Mouse (Mus musculus) kidney, embryonic 14.5 days (tissue): ENCODE data around the gene Lpp. TPM values are rescaled to one million over a fixed set of nuclear protein-coding genes. Genes with fewer than 3 reads are reported as not detected.

Experiments
- ATAC-seq: fragments of 200-750 bp; cut with Nextera tagmentation; 2 replicates; pipeline ENCODE4 v1.8.0; 2017; ENCODE audit warnings: moderate number of reproducible peaks, mild to moderate bottlenecking, moderate TSS enrichment, moderate library complexity; ENCODE audit not compliant: low FRiP score, low TSS enrichment
- H3K27ac ChIP-seq: fragments of 300-500 bp; sonication (generic); 2 replicates; pipeline ENCODE4 v1.5.1; 2014; ENCODE audit warnings: low read depth, mild to moderate bottlenecking, low read length, moderate library complexity, mixed read lengths
- H3K27me3 ChIP-seq: fragments of 300-500 bp; sonication (generic); 2 replicates; pipeline ENCODE4 v1.6.1; 2014; ENCODE audit warnings: mild to moderate bottlenecking, low read length; ENCODE audit not compliant: control insufficient read depth, insufficient read depth
- H3K36me3 ChIP-seq: fragments of 300-500 bp; sonication (generic); 2 replicates; pipeline ENCODE4 v1.6.1; 2014; ENCODE audit warnings: low read length, mixed read lengths; ENCODE audit not compliant: control insufficient read depth, insufficient read depth
- H3K4me1 ChIP-seq: fragments of 300-500 bp; sonication (generic); 2 replicates; pipeline ENCODE4 v1.6.1; 2014; ENCODE audit warnings: low read length, mixed read lengths; ENCODE audit not compliant: control insufficient read depth, insufficient read depth
- H3K4me2 ChIP-seq: fragments of 300-500 bp; sonication (generic); replicated peaks from 2 replicates; pipeline ENCODE4 v1.6.1; 2014; ENCODE audit warnings: low read depth, mild to moderate bottlenecking, low read length
- H3K4me3 ChIP-seq: fragments of 300-500 bp; sonication (generic); 2 replicates; pipeline ENCODE4 v1.5.1; 2014; ENCODE audit warnings: mild to moderate bottlenecking, low read length
- H3K9ac ChIP-seq: fragments of 300-500 bp; sonication (generic); 2 replicates; pipeline ENCODE4 v1.6.1; 2014; ENCODE audit warnings: low read depth, mild to moderate bottlenecking, low read length, moderate library complexity
- H3K9me3 ChIP-seq: fragments of 300-500 bp; sonication (generic); 2 replicates; pipeline ENCODE4 v1.6.1; 2016; ENCODE audit warnings: low read length; ENCODE audit not compliant: control insufficient read depth
- WGBS: fragments of 180-500 bp; shearing (Covaris S2); extraction: QIAGEN DNeasy Blood & Tissue Kit; methylation state at CpG from one replicate; pipeline ENCODE4 v1.1.7; 2014; 5-methylcytosine and 5-hydroxymethylcytosine counted together
- polyA plus RNA-seq: library from polyadenylated mRNA; unstranded; fragments of >200 nt; fragmentation: Nextera tagmentation; extraction: Ambion mirVana; gene quantifications from 2 replicates; pipeline ENCODE4 v1.2.1, GENCODE M21; 2014

Gene Lpp
- polyA plus RNA-seq, 1 experiment from 2014 or later, result 49.2 TPM

- Histone ChIP-seq H3K27ac (no peak overlapping the region), H3K27me3 (no peaks in the 10 kb centered on the region), H3K4me1 (0 out of 2 replicates have a peak, but pooled peaks cover 6% of the 10 kb centered on the region), H3K9me3 (no peaks in the 10 kb centered on the region), H3K36me3 (no peaks in the 10 kb centered on the region), H3K4me2 (0 out of 2 replicates have a peak overlapping the region, but pooled peaks have one; percentile 5), H3K4me3 (no peak overlapping the region), H3K9ac (no peak overlapping the region)
- WGBS, result 32% methylated on average over 10 of the region's 10 CpGs
- no peak for ATAC-seq
These were observed 344.2 kb downstream of the Lpp start for GRCm38 (mm10) chr16:24737362-24738057.

DNA sequence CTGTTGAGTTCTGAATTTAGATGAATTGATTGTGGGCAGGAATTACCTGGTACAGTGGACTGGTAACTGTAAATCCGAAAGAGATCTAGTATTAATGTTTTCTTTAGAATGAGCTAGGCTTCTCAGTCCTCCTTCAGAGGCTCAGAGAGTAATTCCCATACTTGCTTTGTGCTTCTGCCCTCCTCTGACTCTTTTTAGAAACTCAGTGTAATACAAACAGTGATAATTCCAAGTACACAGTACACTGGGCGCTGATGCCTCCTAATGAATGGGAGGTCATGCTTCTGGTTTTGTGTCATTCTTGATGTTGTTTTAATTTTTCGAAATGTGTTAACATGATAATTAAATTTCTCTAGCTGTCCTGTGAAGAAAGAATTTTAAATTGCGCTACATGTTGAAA, 347.4 kb downstream of the Lpp start:
- H3K36me3 ChIP-seq, result no peaks in the 10 kb centered on the region
- H3K4me3 ChIP-seq, result no peak overlapping the region
- no peak overlapping the region for H3K9ac ChIP-seq
- H3K27ac ChIP-seq, result no peak overlapping the region
- ATAC-seq, result no peak
- no peak overlapping the region for H3K4me2 ChIP-seq
- 0 out of 2 replicates have a peak, but pooled peaks cover 6% of the 10 kb centered on the region for H3K4me1 ChIP-seq
- H3K9me3 ChIP-seq, result no peaks in the 10 kb centered on the region
- no peaks in the 10 kb centered on the region for H3K27me3 ChIP-seq
- WGBS, result 84% methylated on average over 4 of the region's 4 CpGs

- Histone ChIP-seq H3K9me3 (no peaks in the 10 kb centered on the region), H3K4me2 (no peak overlapping the region), H3K36me3 (no peaks in the 10 kb centered on the region), H3K4me3 (no peak overlapping the region), H3K4me1 (no peaks in the 10 kb centered on the region), H3K27me3 (no peaks in the 10 kb centered on the region), H3K9ac (no peak overlapping the region), H3K27ac (no peak overlapping the region)
- ATAC-seq, result no peak
These were observed 356.5 kb downstream of the Lpp start for GRCm38 (mm10) chr16:24749816-24750215.

DNA sequence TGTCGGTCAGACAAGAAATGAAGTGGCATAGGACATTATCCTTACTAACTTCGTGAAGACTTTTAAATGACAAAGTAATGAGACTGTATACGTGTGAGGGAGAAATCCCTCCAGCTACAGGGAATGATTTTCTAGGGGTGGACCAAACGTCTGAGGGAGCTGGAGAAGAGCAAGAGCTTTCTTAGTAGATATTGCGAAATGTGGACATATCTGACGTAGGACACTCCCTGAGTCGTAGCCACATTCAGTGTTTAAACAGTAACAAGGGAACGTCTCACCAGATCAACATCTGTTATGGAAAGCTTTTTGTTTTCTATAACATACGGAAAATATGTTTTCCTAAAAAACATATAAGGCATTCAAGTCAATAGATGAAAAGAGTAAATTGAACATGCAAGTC, 362.8 kb downstream of the Lpp start:
- Histone ChIP-seq H3K36me3 (no peaks in the 10 kb centered on the region), H3K9me3 (no peaks in the 10 kb centered on the region), H3K4me3 (no peak overlapping the region), H3K27me3 (no peaks in the 10 kb centered on the region), H3K27ac (no peak overlapping the region), H3K4me1 (no peaks in the 10 kb centered on the region), H3K4me2 (no peak overlapping the region), H3K9ac (no peak overlapping the region)
- ATAC-seq, result no peak
- WGBS, result 74% methylated on average over 9 of the region's 9 CpGs

DNA sequence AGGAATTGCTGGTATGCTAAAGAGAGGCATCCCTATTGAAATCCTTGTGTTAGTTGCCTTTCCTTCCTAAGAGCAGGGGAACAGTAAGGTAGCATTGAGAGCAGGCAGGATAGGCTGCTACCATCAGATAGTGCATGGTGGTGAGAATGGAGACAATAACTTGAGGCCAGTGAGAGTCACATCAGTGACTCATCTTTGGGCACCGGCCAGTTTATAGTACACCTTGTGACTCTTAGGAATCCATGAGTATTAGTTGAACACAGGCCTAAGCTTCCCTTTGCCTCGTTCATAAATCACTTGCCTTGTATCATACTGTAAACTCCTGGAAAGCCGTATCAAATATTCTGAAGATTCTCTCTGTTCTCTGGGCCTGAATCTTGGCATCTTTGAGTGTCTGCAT, 372.7 kb downstream of the Lpp start:
- H3K36me3 ChIP-seq, result peaks cover 5% of the 10 kb centered on the region; the same call in 1 of the 2 replicates
- 87% methylated on average over 3 of the region's 3 CpGs for WGBS
- H3K4me1 ChIP-seq, result no peaks in the 10 kb centered on the region
- H3K27ac ChIP-seq, result no peak overlapping the region
- no peaks in the 10 kb centered on the region for H3K27me3 ChIP-seq
- H3K9me3 ChIP-seq, result no peaks in the 10 kb centered on the region
- ATAC-seq, result no peak
- H3K4me3 ChIP-seq, result no peak overlapping the region
- no peak overlapping the region for H3K9ac ChIP-seq
- no peak overlapping the region for H3K4me2 ChIP-seq

- H3K27ac ChIP-seq, result no peak overlapping the region
- no peak overlapping the region for H3K4me3 ChIP-seq
- no peak for ATAC-seq
- H3K27me3 ChIP-seq, result no peaks in the 10 kb centered on the region
- H3K9me3 ChIP-seq, result no peaks in the 10 kb centered on the region
- WGBS, result 91% methylated on average over 2 of the region's 2 CpGs
- peaks cover 5% of the 10 kb centered on the region; the same call in 1 of the 2 replicates for H3K36me3 ChIP-seq
- no peak overlapping the region for H3K9ac ChIP-seq
- no peaks in the 10 kb centered on the region for H3K4me1 ChIP-seq
- no peak overlapping the region for H3K4me2 ChIP-seq
These were observed 373.3 kb downstream of the Lpp start for GRCm38 (mm10) chr16:24766596-24766995.

- no peak overlapping the region for H3K27ac ChIP-seq
- H3K4me3 ChIP-seq, result no peak overlapping the region
- no peaks in the 10 kb centered on the region for H3K4me1 ChIP-seq
- no peak overlapping the region for H3K9ac ChIP-seq
- 84% methylated on average over 2 of the region's 2 CpGs for WGBS
- H3K36me3 ChIP-seq, result no peaks in the 10 kb centered on the region
- H3K9me3 ChIP-seq, result no peaks in the 10 kb centered on the region
- H3K27me3 ChIP-seq, result no peaks in the 10 kb centered on the region
- H3K4me2 ChIP-seq, result no peak overlapping the region
- no peak for ATAC-seq
These were observed 383.7 kb downstream of the Lpp start for GRCm38 (mm10) chr16:24777053-24777452.

- H3K4me2 ChIP-seq, result no peak overlapping the region
- no peak for ATAC-seq
- H3K9me3 ChIP-seq, result no peaks in the 10 kb centered on the region
- no peak overlapping the region for H3K4me3 ChIP-seq
- no peaks in the 10 kb centered on the region for H3K36me3 ChIP-seq
- H3K4me1 ChIP-seq, result no peaks in the 10 kb centered on the region
- no peak overlapping the region for H3K9ac ChIP-seq
- H3K27me3 ChIP-seq, result no peaks in the 10 kb centered on the region
- no peak overlapping the region for H3K27ac ChIP-seq
- WGBS, result 83% methylated on average over 8 of the region's 8 CpGs
These were observed 385.3 kb downstream of the Lpp start for GRCm38 (mm10) chr16:24778432-24779274.

DNA sequence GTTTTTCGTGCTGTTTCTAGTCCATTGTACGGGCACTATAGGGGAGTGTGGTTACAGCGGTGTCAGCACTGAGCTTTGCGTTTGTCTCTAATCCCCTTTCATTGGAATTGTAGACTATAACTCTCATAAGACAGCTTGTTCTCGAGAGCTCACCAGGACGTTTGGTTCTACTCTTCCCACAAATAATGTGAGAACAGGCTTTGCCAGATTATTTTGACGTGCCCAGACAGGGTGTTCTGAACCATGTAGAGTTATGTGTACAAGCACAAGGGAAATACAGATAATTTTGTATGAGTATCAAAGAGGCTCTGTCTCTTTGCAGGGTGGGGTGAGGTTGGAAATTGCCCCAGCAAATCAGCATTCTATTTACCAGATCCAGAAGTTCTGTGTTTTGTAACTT, 387.2 kb downstream of the Lpp start:
- no peak overlapping the region for H3K4me3 ChIP-seq
- no peaks in the 10 kb centered on the region for H3K4me1 ChIP-seq
- H3K27ac ChIP-seq, result no peak overlapping the region
- no peak overlapping the region for H3K9ac ChIP-seq
- H3K27me3 ChIP-seq, result no peaks in the 10 kb centered on the region
- 81% methylated on average over 7 of the region's 7 CpGs for WGBS
- no peaks in the 10 kb centered on the region for H3K9me3 ChIP-seq
- no peak overlapping the region for H3K4me2 ChIP-seq
- ATAC-seq, result no peak
- no peaks in the 10 kb centered on the region for H3K36me3 ChIP-seq
